Mouse (Mus musculus) embryonic facial prominence, embryonic 11.5 days (tissue): ENCODE measurements at regions not wholly inside any gene's neighbourhood (a gene's known extent, or its start where the extent isn't known, plus 50 kb on each side); places are given as distances from the start of the nearest gene placed in this dataset.
A peak's percentile ranks its signal among the peaks of the same experiment; 100 is the strongest.

Source experiments
- ATAC-seq: fragments of 200-750 bp; cut with Nextera tagmentation; replicated peaks from 2 replicates; pipeline ENCODE4 v1.8.0; 2017; ENCODE audit warnings: low read depth; ENCODE audit not compliant: insufficient number of reproducible peaks, low FRiP score, low TSS enrichment
- DNase-seq: peaks from one replicate; pipeline ENCODE4 v3.0.0-alpha.2; 2015; ENCODE audit warnings: low spot score
- H3K27ac ChIP-seq: fragments of 300-500 bp; sonication (generic); replicated peaks from 2 replicates; pipeline ENCODE4 v1.5.1; 2014; ENCODE audit warnings: mild to moderate bottlenecking, low read depth, low read length, control low read depth
- H3K27me3 ChIP-seq: fragments of 300-500 bp; sonication (generic); 2 replicates; pipeline ENCODE4 v1.6.1; 2014; ENCODE audit warnings: mild to moderate bottlenecking, low read length, moderate library complexity, mixed read lengths; ENCODE audit not compliant: control insufficient read depth, insufficient read depth
- H3K36me3 ChIP-seq: fragments of 300-500 bp; sonication (generic); replicated peaks from 2 replicates; pipeline ENCODE4 v1.6.1; 2014; ENCODE audit warnings: low read depth, mild to moderate bottlenecking, low read length, moderate library complexity, mixed read lengths; ENCODE audit not compliant: control insufficient read depth, insufficient read depth
- H3K4me1 ChIP-seq: fragments of 300-500 bp; sonication (generic); 2 replicates; pipeline ENCODE4 v1.6.1; 2014; ENCODE audit warnings: low read length, mixed read lengths; ENCODE audit not compliant: control insufficient read depth, insufficient read depth
- H3K4me2 ChIP-seq: fragments of 300-500 bp; sonication (generic); 2 replicates; pipeline ENCODE4 v1.6.1; 2014; ENCODE audit warnings: low read depth, mild to moderate bottlenecking, control low read depth, low read length, moderate library complexity
- H3K4me3 ChIP-seq: fragments of 300-500 bp; sonication (generic); 2 replicates; pipeline ENCODE4 v1.5.1; 2014; ENCODE audit warnings: low read depth, low read length, control low read depth
- H3K9ac ChIP-seq: fragments of 300-500 bp; sonication (generic); replicated peaks from 2 replicates; pipeline ENCODE4 v1.6.1; 2014; ENCODE audit warnings: mild to moderate bottlenecking, control low read depth, low read length
- H3K9me3 ChIP-seq: fragments of 300-500 bp; sonication (generic); replicated peaks from 2 replicates; pipeline ENCODE4 v1.6.1; 2016; ENCODE audit warnings: mild to moderate bottlenecking, low read length, inconsistent platforms, mixed read lengths; ENCODE audit not compliant: control insufficient read depth
- WGBS: fragments of 180-500 bp; shearing (Covaris S2); extraction: QIAGEN DNeasy Blood & Tissue Kit; methylation state at CpG from one replicate; pipeline ENCODE4 v1.1.7; 2014; 5-methylcytosine and 5-hydroxymethylcytosine counted together

DNA sequence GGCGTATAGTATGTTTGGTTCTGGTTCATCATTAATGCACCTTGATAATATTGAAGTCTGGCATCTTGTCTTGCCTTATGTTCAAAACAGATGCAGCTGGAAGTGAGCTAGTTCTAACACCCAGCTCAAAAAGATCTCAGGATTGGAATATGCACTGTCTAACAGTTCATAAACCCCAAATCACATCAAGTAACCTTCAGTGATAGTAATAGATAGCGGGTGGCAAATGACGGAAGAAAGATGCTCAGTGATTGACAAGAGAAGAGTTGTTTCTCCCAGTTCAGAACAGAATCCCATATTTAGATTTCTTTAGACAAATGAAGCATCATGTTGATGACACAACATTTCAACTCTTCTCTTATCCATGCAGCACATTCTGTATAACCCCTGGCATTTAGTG, 124.4 kb upstream of the Dio2 start:
- no peaks in the 10 kb centered on the region for H3K9me3 ChIP-seq
- no peaks in the 10 kb centered on the region for H3K4me1 ChIP-seq
- no peak overlapping the region for H3K4me2 ChIP-seq
- H3K9ac ChIP-seq, result no peak overlapping the region
- no peak overlapping the region for H3K4me3 ChIP-seq
- H3K36me3 ChIP-seq, result no peaks in the 10 kb centered on the region
- no peaks in the 10 kb centered on the region for H3K27me3 ChIP-seq
- H3K27ac ChIP-seq, result no peak overlapping the region
- no peak for ATAC-seq
- WGBS, result 89% methylated on average over 3 of the region's 3 CpGs
- no peak for DNase-seq

- Histone ChIP-seq H3K27me3 (no peaks in the 10 kb centered on the region), H3K36me3 (no peaks in the 10 kb centered on the region), H3K4me3 (no peak overlapping the region), H3K4me2 (no peak overlapping the region), H3K27ac (no peak overlapping the region), H3K9me3 (no peaks in the 10 kb centered on the region), H3K9ac (no peak overlapping the region), H3K4me1 (no peaks in the 10 kb centered on the region; the same call in 1 of the 2 replicates)
- DNase-seq (peak; percentile 65), ATAC-seq (no peak)
- 21% methylated on average over 3 of the region's 3 CpGs for WGBS
Measured at GRCm38 (mm10) chr12:90857746-90858145, 119.5 kb upstream of the Dio2 start.

DNA sequence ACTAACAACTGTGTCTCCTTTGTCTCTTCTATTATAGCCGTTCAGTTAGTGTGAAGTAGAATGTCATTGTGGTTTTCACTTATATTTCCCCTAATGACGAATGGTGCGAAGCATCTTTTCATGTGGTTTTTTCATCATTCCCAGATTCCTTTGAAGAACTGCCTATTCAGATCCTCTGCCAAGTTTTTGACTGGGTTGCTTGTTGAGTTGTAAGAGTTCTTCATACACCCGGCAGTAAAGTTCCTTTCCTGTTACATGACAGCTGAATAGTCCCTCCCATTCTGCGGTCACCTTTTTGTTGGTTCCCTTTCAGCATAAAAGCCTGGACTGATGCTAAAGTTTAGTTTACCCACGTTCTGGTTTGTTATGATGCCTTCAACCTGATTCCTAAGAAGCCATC, 72.4 kb upstream of the Dio2 start:
- no peak overlapping the region for H3K4me2 ChIP-seq
- no peaks in the 10 kb centered on the region for H3K27me3 ChIP-seq
- WGBS, result 78% methylated on average over 6 of the region's 6 CpGs
- no peak overlapping the region for H3K4me3 ChIP-seq
- no peaks in the 10 kb centered on the region for H3K4me1 ChIP-seq
- no peak overlapping the region for H3K9ac ChIP-seq
- no peak for ATAC-seq
- no peak overlapping the region for H3K27ac ChIP-seq
- no peak for DNase-seq
- no peaks in the 10 kb centered on the region for H3K9me3 ChIP-seq
- H3K36me3 ChIP-seq, result no peaks in the 10 kb centered on the region

GRCm38 (mm10) chr12:90790562-90790961, 52.3 kb upstream of the Dio2 start:
- Histone ChIP-seq H3K4me1 (no peaks in the 10 kb centered on the region), H3K9me3 (no peaks in the 10 kb centered on the region), H3K4me2 (no peak overlapping the region), H3K36me3 (no peaks in the 10 kb centered on the region), H3K27ac (no peak overlapping the region), H3K27me3 (no peaks in the 10 kb centered on the region), H3K4me3 (no peak overlapping the region), H3K9ac (no peak overlapping the region)
- DNase-seq (no peak), ATAC-seq (no peak)
- WGBS, result 92% methylated on average over 2 of the region's 2 CpGs
